Comparison of ENCODE assay signal across 9 mouse cellular contexts in genomic region chr11:109720809-109721319, GRCm38 (mm10). TPM values are rescaled to one million over a fixed set of nuclear protein-coding genes. Genes with fewer than 3 reads are reported as not detected.
DNase-seq lines count a peak whose midpoint lies in the region; ATAC-seq lines count a peak whose summit lies in the region.
"Had no signal": no experiment of that assay in that cellular context is flagged by ENCODE, and none has a peak within 500 bp of the region (broad histone marks: within the 10 kb centered on the region; RNA-seq: fewer than 3 reads in every experiment).

No protein-coding gene starts in this region.

- peak overlapping the region; percentile 28; the same call in 1 of the 2 replicates for H3K27ac ChIP-seq in embryonic facial prominence, embryonic 15.5 days (replicated peaks)
- H3K27ac ChIP-seq in hindbrain, embryonic 12.5 days = no peak overlapping the region
- H3K27ac ChIP-seq in limb, embryonic 15.5 days = no peak overlapping the region
- H3K27ac ChIP-seq in midbrain, embryonic 16.5 days (ENCODE audit: low read length) = 0 out of 2 replicates have a peak overlapping the region, but pooled peaks have one; percentile 14

- peak overlapping the region; percentile 42 for H3K9ac ChIP-seq in embryonic facial prominence, embryonic 15.5 days
- no peak overlapping the region for H3K9ac ChIP-seq in hindbrain, embryonic 12.5 days
- H3K9ac ChIP-seq in limb, embryonic 15.5 days = peak overlapping the region; percentile 44; the same call in 1 of the 2 replicates
- peak overlapping the region; percentile 63 for H3K9ac ChIP-seq in midbrain, embryonic 16.5 days (ENCODE audit: low read depth, low read length)

- H3K36me3 ChIP-seq in embryonic facial prominence, embryonic 15.5 days = no peaks in the 10 kb centered on the region
- H3K36me3 ChIP-seq in hindbrain, embryonic 12.5 days = no peaks in the 10 kb centered on the region
- no peaks in the 10 kb centered on the region for H3K36me3 ChIP-seq in limb, embryonic 15.5 days
- no peaks in the 10 kb centered on the region for H3K36me3 ChIP-seq in midbrain, embryonic 16.5 days (ENCODE audit: control insufficient read depth, insufficient read depth, low read length)
- H3K36me3 ChIP-seq: G1E had no signal

- 25% methylated on average over 12 of the region's 12 CpGs for WGBS in embryonic facial prominence, embryonic 15.5 days
- WGBS in hindbrain, embryonic 12.5 days = 8% methylated on average over 12 of the region's 12 CpGs
- 12% methylated on average over 12 of the region's 12 CpGs for WGBS in limb, embryonic 15.5 days
- WGBS in midbrain, embryonic 16.5 days = 11% methylated on average over 12 of the region's 12 CpGs

- intact Hi-C loops in left cerebral cortex, postnatal 4 days (cut with DNase I) = no loop called here
- intact Hi-C loops in left cerebral cortex, postnatal 36 days (cut with DNase I) = loop anchor here (5.0 kb wide), 1 partner anchor 49 kb away; no protein-coding TSS in a partner anchor

- ATAC-seq in embryonic facial prominence, embryonic 15.5 days (ENCODE audit: insufficient number of reproducible peaks, low FRiP score, low TSS enrichment, low read depth) = peak; percentile 36; the same call in 1 of the 2 replicates
- ATAC-seq in hindbrain, embryonic 12.5 days (ENCODE audit: low FRiP score) = peak; percentile 35; the same call in 1 of the 2 replicates
- no peak for ATAC-seq in limb, embryonic 15.5 days (ENCODE audit: insufficient number of reproducible peaks, low FRiP score, low TSS enrichment, low read depth)
- no peak for ATAC-seq in midbrain, embryonic 16.5 days

- H3K27me3 ChIP-seq in embryonic facial prominence, embryonic 15.5 days = peaks cover 19% of the 10 kb centered on the region
- H3K27me3 ChIP-seq in hindbrain, embryonic 12.5 days = peaks cover 28% of the 10 kb centered on the region
- peaks cover 23% of the 10 kb centered on the region for H3K27me3 ChIP-seq in limb, embryonic 15.5 days
- H3K27me3 ChIP-seq in midbrain, embryonic 16.5 days (ENCODE audit: control insufficient read depth, insufficient read depth, low read depth, low read length) = peaks cover 8% of the 10 kb centered on the region

- peaks cover 29% of the 10 kb centered on the region for H3K4me1 ChIP-seq in embryonic facial prominence, embryonic 15.5 days
- H3K4me1 ChIP-seq in hindbrain, embryonic 12.5 days = peaks cover 17% of the 10 kb centered on the region
- peaks cover 37% of the 10 kb centered on the region for H3K4me1 ChIP-seq in limb, embryonic 15.5 days
- peaks cover 14% of the 10 kb centered on the region for H3K4me1 ChIP-seq in midbrain, embryonic 16.5 days (ENCODE audit: control insufficient read depth, insufficient read depth, low read length)

- peak; percentile 39 for DNase-seq in left cerebral cortex, postnatal 4 days
- no peak for DNase-seq in left cerebral cortex, postnatal 36 days (ENCODE audit: low spot score in 2 of 2)
- DNase-seq in frontal cortex, postnatal 25 days (ENCODE audit: low spot score in 2 of 2) = no peak
- no peak for DNase-seq in spleen, adult 18-20 months

- no peaks in the 10 kb centered on the region for H3K9me3 ChIP-seq in embryonic facial prominence, embryonic 15.5 days (replicated peaks)
- H3K9me3 ChIP-seq in hindbrain, embryonic 12.5 days (replicated peaks) = no peaks in the 10 kb centered on the region
- no peaks in the 10 kb centered on the region for H3K9me3 ChIP-seq in limb, embryonic 15.5 days
- no peaks in the 10 kb centered on the region for H3K9me3 ChIP-seq in midbrain, embryonic 16.5 days (replicated peaks; ENCODE audit: control insufficient read depth, low read length, poor library complexity, severe bottlenecking)

- peak overlapping the region; percentile 96 for H3K4me2 ChIP-seq in embryonic facial prominence, embryonic 15.5 days (replicated peaks)
- H3K4me2 ChIP-seq in hindbrain, embryonic 12.5 days (replicated peaks) = peak overlapping the region; percentile 95
- H3K4me2 ChIP-seq in limb, embryonic 15.5 days = peak overlapping the region; percentile 89
- peak overlapping the region; percentile 99 for H3K4me2 ChIP-seq in midbrain, embryonic 16.5 days (ENCODE audit: low read length)

- peak overlapping the region; percentile 52 for H3K4me3 ChIP-seq in embryonic facial prominence, embryonic 15.5 days (replicated peaks)
- peak overlapping the region; percentile 43 for H3K4me3 ChIP-seq in hindbrain, embryonic 12.5 days
- peak overlapping the region; percentile 48 for H3K4me3 ChIP-seq in limb, embryonic 15.5 days
- peak overlapping the region; percentile 52 for H3K4me3 ChIP-seq in midbrain, embryonic 16.5 days (ENCODE audit: low read depth, low read length)

RNA-seq across cellular contexts. Expression of gene Fam20a, which starts 1.2 kb away (rescaled TPM):
- 1 to 10 TPM; 6.4 to 6.7 TPM for total RNA-seq in left cerebral cortex, postnatal 4 days (2021)
- total RNA-seq in left cerebral cortex, postnatal 36 days (2021) = 10 to 100 TPM; 14.0 to 15.6 TPM
- polyA plus RNA-seq in embryonic facial prominence, embryonic 15.5 days (2015; fragmentation: Nextera tagmentation; extraction: Ambion mirVana) = 6.8 and 7.6 TPM in 2 replicates
- 2.7 and 4.8 TPM in 2 replicates for polyA plus RNA-seq in hindbrain, embryonic 12.5 days (2016; fragmentation: Nextera tagmentation; extraction: Ambion mirVana)
- 7.2 and 8.2 TPM in 2 replicates for polyA plus RNA-seq in limb, embryonic 15.5 days (2015; fragmentation: Nextera tagmentation; extraction: Ambion mirVana)
- polyA plus RNA-seq in midbrain, embryonic 16.5 days (2015; fragmentation: Nextera tagmentation; extraction: Ambion mirVana) = 3.4 and 3.9 TPM in 2 replicates
- polyA plus RNA-seq: G1E had no signal

Comparison
In these comparisons a context has a peak if more than half of its experiments do, and no peak if none do; other contexts are left out.
1. ATAC-seq: peak in embryonic facial prominence, embryonic 15.5 days (single experiment) and hindbrain, embryonic 12.5 days (single experiment); none in limb, embryonic 15.5 days (single experiment) and midbrain, embryonic 16.5 days (single experiment).
2. H3K27ac ChIP-seq: peak in embryonic facial prominence, embryonic 15.5 days (single experiment) and midbrain, embryonic 16.5 days (single experiment); none in hindbrain, embryonic 12.5 days (single experiment) and limb, embryonic 15.5 days (single experiment).
3. Peak in every context shown above with its lines, with median percentiles within 50 percentile points of each other: H3K4me2 ChIP-seq and H3K4me3 ChIP-seq.